Mouse (Mus musculus): Measurements from ENCODE around the gene Gm6793. TPM values are rescaled to one million over a fixed set of nuclear protein-coding genes. Genes with fewer than 3 reads are reported as not detected.

Gene Gm6793
- total and polyA plus RNA-seq, 2 experiments from 2014 or later = 0.70 TPM; not detected in 1

GRCm38 (mm10) chr8:112045182-112045581 is 30.3 kb upstream of the Gm6793 start:
- H3K4me1 ChIP-seq (ENCODE audit: insufficient read depth, low read length) = no peaks in the 10 kb centered on the region
- ATAC-seq = no peak
- no peaks in the 10 kb centered on the region for H3K36me3 ChIP-seq (ENCODE audit: insufficient read depth, low read length)
- peak; percentile 53 for TF ChIP-seq CTCF (IDR thresholded peaks at IDR 0.05; ENCODE audit: low read depth)
- H3K27ac ChIP-seq = no peak overlapping the region
- no peak overlapping the region for H3K9ac ChIP-seq (replicated peaks; ENCODE audit: low read length)
- no peaks in the 10 kb centered on the region for H3K27me3 ChIP-seq (ENCODE audit: insufficient read depth, low read length)
- H3K9me3 ChIP-seq (ENCODE audit: low read length) = no peaks in the 10 kb centered on the region
- no peak overlapping the region for H3K4me2 ChIP-seq (ENCODE audit: low read depth, low read length)
- no peak for DNase-seq (ENCODE audit: low spot score)
- WGBS = 89% methylated on average over 5 of the region's 5 CpGs
- H3K4me3 ChIP-seq (ENCODE audit: low read length) = no peak overlapping the region

GRCm38 (mm10) chr8:112037521-112037920 is 22.7 kb upstream of the Gm6793 start:
- Histone ChIP-seq H3K4me3 (ENCODE audit: low read length) (no peak overlapping the region), H3K36me3 (ENCODE audit: insufficient read depth, low read length) (no peaks in the 10 kb centered on the region), H3K9me3 (ENCODE audit: low read length) (no peaks in the 10 kb centered on the region), H3K9ac (replicated peaks; ENCODE audit: low read length) (no peak overlapping the region), H3K4me1 (ENCODE audit: insufficient read depth, low read length) (no peaks in the 10 kb centered on the region), H3K27ac (no peak overlapping the region), H3K27me3 (ENCODE audit: insufficient read depth, low read length) (no peaks in the 10 kb centered on the region), H3K4me2 (ENCODE audit: low read depth, low read length) (no peak overlapping the region)
- WGBS = 87% methylated on average over 18 of the region's 18 CpGs
- DNase-seq (ENCODE audit: low spot score) (no peak), ATAC-seq (no peak)
- TF ChIP-seq CTCF (IDR thresholded peaks at IDR 0.05; ENCODE audit: low read depth) = no peak

GRCm38 (mm10) chr8:112034603-112035002 is 19.8 kb upstream of the Gm6793 start:
- Histone ChIP-seq H3K4me2 (ENCODE audit: low read depth, low read length) (no peak overlapping the region), H3K27me3 (ENCODE audit: insufficient read depth, low read length) (no peaks in the 10 kb centered on the region), H3K9me3 (ENCODE audit: low read length) (no peaks in the 10 kb centered on the region), H3K4me1 (ENCODE audit: insufficient read depth, low read length) (no peaks in the 10 kb centered on the region), H3K9ac (replicated peaks; ENCODE audit: low read length) (no peak overlapping the region), H3K36me3 (ENCODE audit: insufficient read depth, low read length) (no peaks in the 10 kb centered on the region), H3K4me3 (ENCODE audit: low read length) (no peak overlapping the region), H3K27ac (no peak overlapping the region)
- peak; percentile 81 for DNase-seq (ENCODE audit: low spot score)
- peak; percentile 82 for TF ChIP-seq CTCF (IDR thresholded peaks at IDR 0.05; ENCODE audit: low read depth)
- ATAC-seq = no peak
- WGBS = 17% methylated on average over 8 of the region's 8 CpGs

DNA sequence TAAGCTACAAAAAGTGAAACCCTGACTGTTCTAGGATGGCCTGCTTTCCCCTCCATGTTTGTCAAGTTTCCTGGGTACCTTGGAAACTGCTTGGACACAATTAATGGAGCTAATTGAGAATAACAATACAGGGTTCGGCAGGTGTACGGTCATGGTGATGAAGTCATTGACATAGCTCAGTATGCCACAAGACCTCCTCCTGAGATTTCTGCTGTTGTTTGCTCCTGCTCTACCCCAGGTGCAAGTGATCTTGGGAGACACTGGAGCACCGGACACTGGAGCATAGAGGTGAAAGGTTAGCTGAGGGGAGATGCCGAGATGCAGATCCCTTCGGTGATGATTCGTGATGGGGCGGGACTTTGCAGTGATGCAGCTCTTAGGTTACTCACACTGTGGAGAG is 18.2 kb upstream of the Gm6793 start:
- H3K4me2 ChIP-seq (ENCODE audit: low read depth, low read length) = no peak overlapping the region
- no peak overlapping the region for H3K27ac ChIP-seq
- no peak for ATAC-seq
- no peak for TF ChIP-seq CTCF (IDR thresholded peaks at IDR 0.05; ENCODE audit: low read depth)
- H3K27me3 ChIP-seq (ENCODE audit: insufficient read depth, low read length) = no peaks in the 10 kb centered on the region
- no peak for DNase-seq (ENCODE audit: low spot score)
- H3K36me3 ChIP-seq (ENCODE audit: insufficient read depth, low read length) = no peaks in the 10 kb centered on the region
- H3K4me1 ChIP-seq (ENCODE audit: insufficient read depth, low read length) = no peaks in the 10 kb centered on the region
- H3K9ac ChIP-seq (replicated peaks; ENCODE audit: low read length) = no peak overlapping the region
- no peak overlapping the region for H3K4me3 ChIP-seq (ENCODE audit: low read length)
- H3K9me3 ChIP-seq (ENCODE audit: low read length) = no peaks in the 10 kb centered on the region
- 54% methylated on average over 7 of the region's 7 CpGs for WGBS

DNA sequence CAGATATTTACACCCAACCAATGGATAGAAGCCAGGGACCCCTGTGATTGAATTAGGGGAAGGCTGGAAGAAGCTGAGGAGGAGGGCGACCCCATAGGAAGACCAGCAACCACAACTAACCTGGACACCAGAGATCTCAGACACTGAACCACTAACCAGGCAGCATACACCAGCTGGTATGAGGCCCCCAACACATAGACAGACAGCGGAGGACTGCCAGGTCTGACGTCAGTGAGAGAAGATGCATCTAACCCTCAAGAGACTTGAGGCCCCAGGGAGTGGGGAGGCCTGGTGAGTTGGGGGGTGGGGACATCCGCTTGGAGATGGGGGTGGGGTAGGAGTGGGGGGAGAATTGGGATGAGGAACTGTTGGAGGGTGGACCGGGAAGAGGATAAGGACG is 15.8 kb upstream of the Gm6793 start:
- no peaks in the 10 kb centered on the region for H3K4me1 ChIP-seq (ENCODE audit: insufficient read depth, low read length)
- WGBS = 60% methylated on average over 6 of the region's 6 CpGs
- no peak for ATAC-seq

GRCm38 (mm10) chr8:112029455-112029854 is 14.6 kb upstream of the Gm6793 start:
- Histone ChIP-seq H3K27me3 (ENCODE audit: insufficient read depth, low read length) (no peaks in the 10 kb centered on the region), H3K9ac (replicated peaks; ENCODE audit: low read length) (no peak overlapping the region), H3K9me3 (ENCODE audit: low read length) (no peaks in the 10 kb centered on the region), H3K4me1 (ENCODE audit: insufficient read depth, low read length) (no peaks in the 10 kb centered on the region), H3K4me3 (ENCODE audit: low read length) (no peak overlapping the region), H3K27ac (no peak overlapping the region), H3K4me2 (ENCODE audit: low read depth, low read length) (no peak overlapping the region), H3K36me3 (ENCODE audit: insufficient read depth, low read length) (no peaks in the 10 kb centered on the region)
- TF ChIP-seq CTCF (IDR thresholded peaks at IDR 0.05; ENCODE audit: low read depth) = no peak
- DNase-seq (ENCODE audit: low spot score) = no peak
- no peak for ATAC-seq
- WGBS = 84% methylated on average over 7 of the region's 7 CpGs

More for the DNA sequence above, 15.8 kb upstream of the Gm6793 start:
- no peak for DNase-seq (ENCODE audit: low spot score)
- Histone ChIP-seq H3K4me3 (ENCODE audit: low read length) (no peak overlapping the region), H3K27ac (no peak overlapping the region), H3K27me3 (ENCODE audit: insufficient read depth, low read length) (no peaks in the 10 kb centered on the region), H3K9me3 (ENCODE audit: low read length) (no peaks in the 10 kb centered on the region), H3K4me2 (ENCODE audit: low read depth, low read length) (no peak overlapping the region), H3K9ac (replicated peaks; ENCODE audit: low read length) (no peak overlapping the region), H3K36me3 (ENCODE audit: insufficient read depth, low read length) (no peaks in the 10 kb centered on the region)
- no peak for TF ChIP-seq CTCF (IDR thresholded peaks at IDR 0.05; ENCODE audit: low read depth)

DNA sequence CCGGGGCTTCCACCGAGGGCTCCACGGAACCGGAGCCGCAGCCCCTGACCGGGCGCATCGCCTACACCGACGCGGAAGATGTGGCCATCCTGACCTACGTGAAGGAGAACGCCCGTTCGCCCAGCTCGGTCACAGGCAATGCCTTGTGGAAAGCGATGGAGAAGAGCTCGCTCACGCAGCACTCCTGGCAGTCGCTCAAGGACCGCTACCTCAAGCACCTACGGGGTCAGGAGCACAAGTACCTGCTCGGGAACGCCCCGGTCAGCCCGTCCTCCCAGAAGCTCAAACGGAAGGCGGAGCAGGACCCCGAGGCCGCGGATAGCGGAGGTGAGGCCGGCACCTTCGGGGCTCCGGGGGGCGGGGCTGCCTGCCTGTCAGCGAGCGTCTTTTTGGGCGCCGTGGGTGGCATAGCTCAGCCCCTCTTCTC is 3.0 kb downstream of the Gm6793 start:
- H3K4me2 ChIP-seq (ENCODE audit: low read depth, low read length) = peak overlapping the region; percentile 86
- peak overlapping the region; percentile 91 for H3K4me3 ChIP-seq (ENCODE audit: low read length)
- ATAC-seq (peak; percentile 60), DNase-seq (ENCODE audit: low spot score) (peak; percentile 35)
- under 1% methylated on average over 40 of the region's 40 CpGs for WGBS
- H3K27me3 ChIP-seq (ENCODE audit: insufficient read depth, low read length) = no peaks in the 10 kb centered on the region
- peaks cover 15% of the 10 kb centered on the region for H3K36me3 ChIP-seq (ENCODE audit: insufficient read depth, low read length)
- H3K9me3 ChIP-seq (ENCODE audit: low read length) = no peaks in the 10 kb centered on the region
- peak overlapping the region; percentile 88 for H3K9ac ChIP-seq (replicated peaks; ENCODE audit: low read length)
- H3K27ac ChIP-seq = peak overlapping the region; percentile 85
- peaks cover 14% of the 10 kb centered on the region for H3K4me1 ChIP-seq (ENCODE audit: insufficient read depth, low read length)
- no peak for TF ChIP-seq CTCF (IDR thresholded peaks at IDR 0.05; ENCODE audit: low read depth)
